Mouse (Mus musculus) cerebellum, adult 8-10 months (tissue): ENCODE data around the gene Pdlim4.
A peak's percentile ranks its signal among the peaks of the same experiment; 100 is the strongest.
"Not testable (repeated sequence)": the region's sequence is repeated elsewhere in the genome, so short reads cannot be mapped to it uniquely, and the experiment has no call there.

ENCODE experiments used
- DNase-seq: peaks from one replicate; pipeline ENCODE4 v3.0.0; 2022

Pdlim4 gene

GRCm38 (mm10) chr11:54059526-54059925 is 9.3 kb downstream of the Pdlim4 start:
- DNase-seq: no peak

- no peak for DNase-seq
Observed at GRCm38 (mm10) chr11:54058643-54059042, 10.2 kb downstream of the Pdlim4 start.

GRCm38 (mm10) chr11:54058056-54058617 is 10.7 kb downstream of the Pdlim4 start:
- DNase-seq: no peak

GRCm38 (mm10) chr11:54057428-54057827 is 11.4 kb downstream of the Pdlim4 start:
- DNase-seq: no peak

- no peak for DNase-seq
Observed at GRCm38 (mm10) chr11:54056132-54056531, 12.7 kb downstream of the Pdlim4 start.

- DNase-seq: peak; percentile 72
Observed at GRCm38 (mm10) chr11:54054257-54054656, 14.6 kb downstream of the Pdlim4 start.

- DNase-seq: no peak
Observed at GRCm38 (mm10) chr11:54053090-54053489, 15.7 kb downstream of the Pdlim4 start.

GRCm38 (mm10) chr11:54052128-54052527 is 16.7 kb downstream of the Pdlim4 start:
- no peak for DNase-seq

GRCm38 (mm10) chr11:54051161-54051560 is 17.7 kb downstream of the Pdlim4 start:
- no peak for DNase-seq

- DNase-seq: no peak
Observed at GRCm38 (mm10) chr11:54050205-54050604, 18.6 kb downstream of the Pdlim4 start.

GRCm38 (mm10) chr11:54040676-54041075 is 28.1 kb downstream of the Pdlim4 start:
- no peak for DNase-seq

- DNase-seq: not testable (repeated sequence)
Observed at GRCm38 (mm10) chr11:54032872-54033271, 35.9 kb downstream of the Pdlim4 start.

- peak; percentile 47 for DNase-seq
Observed at GRCm38 (mm10) chr11:54028997-54029396, 39.8 kb downstream of the Pdlim4 start.

GRCm38 (mm10) chr11:54028044-54028951 is 40.5 kb downstream of the Pdlim4 start, which contains the start of gene Slc22a4:
TSS of gene Slc22a4 (minus strand) at chr11:54028090.
- peak; percentile 85 for DNase-seq

- peak; percentile 60 for DNase-seq
Observed at GRCm38 (mm10) chr11:54027131-54028043, 41.4 kb downstream of the Pdlim4 start.

- DNase-seq: no peak
Observed at GRCm38 (mm10) chr11:54026491-54027041, 42.2 kb downstream of the Pdlim4 start.

- no peak for DNase-seq
Observed at GRCm38 (mm10) chr11:54021396-54022093, 47.3 kb downstream of the Pdlim4 start.

GRCm38 (mm10) chr11:54018893-54019732 is 49.7 kb downstream of the Pdlim4 start:
- no peak for DNase-seq

- no peak for DNase-seq
Observed at GRCm38 (mm10) chr11:54017596-54017995, 51.2 kb downstream of the Pdlim4 start.

- no peak for DNase-seq
Observed at GRCm38 (mm10) chr11:54016051-54016450, 52.8 kb downstream of the Pdlim4 start.

- DNase-seq: no peak
Observed at GRCm38 (mm10) chr11:54012961-54013360, 55.9 kb downstream of the Pdlim4 start.
